Mouse (Mus musculus) urinary bladder, adult 2 months (tissue): Measurements from ENCODE around the gene Tmem265. TPM values are rescaled to one million over a fixed set of nuclear protein-coding genes. Genes with fewer than 3 reads are reported as not detected.

ENCODE experiments used
- DNase-seq: peaks from one replicate; pipeline ENCODE4 v3.0.0; 2022; ENCODE audit warnings: low spot score
- polyA plus RNA-seq: library from polyadenylated mRNA; depleted of rRNA; stranded (reverse); fragments of >200 nt; gene quantifications from 2 replicates; pipeline ENCODE4 v1.2.3, GENCODE M21; 2012

Tmem265 gene
- polyA plus RNA-seq, 1 experiment, result 2.1 TPM

GRCm38 (mm10) chr7:127588011-127588871 is 27.1 kb downstream of the Tmem265 start, which contains the start of the genes Ccdc189 and Rnf40:
Gene Ccdc189 (minus strand): TSS chr7:127588595.
Gene Rnf40 (plus strand): TSS chr7:127588767.
- peak; percentile 77 for DNase-seq

- no peak for DNase-seq
Observed at GRCm38 (mm10) chr7:127588901-127589300, 27.7 kb downstream of the Tmem265 start.

- DNase-seq, result no peak
Observed at GRCm38 (mm10) chr7:127589637-127590036, 28.4 kb downstream of the Tmem265 start.

DNA sequence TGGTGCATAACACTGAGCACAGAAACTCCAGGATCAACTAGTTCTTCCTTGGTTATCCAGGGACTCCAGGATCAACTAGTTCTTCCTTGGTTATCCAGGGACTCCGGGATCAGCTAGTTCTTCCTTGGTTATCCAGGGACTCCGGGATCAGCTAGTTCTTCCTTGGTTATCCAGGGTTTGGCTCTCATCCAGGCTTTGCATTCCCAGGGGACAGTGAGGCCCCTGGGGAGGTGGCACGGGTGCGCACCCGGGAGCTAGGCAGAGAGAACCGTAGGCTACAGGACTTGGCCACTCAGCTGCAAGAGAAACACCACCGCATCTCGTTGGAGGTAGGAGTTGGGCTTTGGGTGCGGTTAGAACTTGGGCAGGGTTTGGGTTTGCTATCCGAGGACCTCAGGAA is 29.9 kb downstream of the Tmem265 start:
- no peak for DNase-seq

DNA sequence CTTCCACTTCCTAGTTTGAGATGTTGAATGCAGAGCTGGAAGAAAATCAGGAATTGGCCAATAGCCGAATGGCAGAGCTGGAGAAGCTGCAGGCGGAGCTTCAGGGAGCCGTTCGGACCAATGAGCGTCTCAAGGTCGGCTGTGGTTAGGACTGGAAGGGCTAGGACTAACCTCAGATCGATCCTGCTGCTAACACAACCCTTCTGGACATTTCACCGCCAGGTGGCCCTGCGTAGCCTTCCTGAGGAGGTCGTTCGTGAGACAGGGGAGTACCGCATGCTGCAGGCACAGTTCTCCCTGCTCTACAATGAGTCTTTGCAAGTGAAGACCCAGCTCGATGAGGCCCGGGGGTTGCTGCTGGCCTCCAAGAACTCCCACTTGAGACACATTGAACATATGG is 31.4 kb downstream of the Tmem265 start:
- no peak for DNase-seq

- DNase-seq, result no peak
Observed at GRCm38 (mm10) chr7:127596747-127597146, 35.6 kb downstream of the Tmem265 start.

GRCm38 (mm10) chr7:127600612-127601011 is 39.4 kb downstream of the Tmem265 start:
- no peak for DNase-seq

DNA sequence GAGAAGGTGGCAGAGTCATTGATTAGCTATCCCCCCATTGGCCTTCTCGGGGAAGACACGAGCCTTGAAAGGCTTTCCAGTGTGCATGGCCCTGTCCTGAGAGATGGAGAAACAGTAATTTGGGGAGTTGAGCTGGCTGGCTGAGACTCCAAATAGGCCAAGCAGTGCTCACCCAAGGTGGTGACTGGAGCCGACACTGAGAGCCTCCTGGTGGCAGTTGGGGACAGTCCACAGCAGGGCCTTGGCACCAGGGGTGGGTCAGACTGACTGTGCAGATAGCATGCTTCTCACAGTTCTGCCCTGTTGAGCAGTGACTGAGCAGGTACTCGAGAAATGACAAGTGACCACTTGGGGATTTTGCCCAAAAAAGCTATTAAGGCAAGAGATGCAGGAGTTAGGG is 40.5 kb downstream of the Tmem265 start:
- no peak for DNase-seq

- no peak for DNase-seq
Observed at GRCm38 (mm10) chr7:127602903-127603302, 41.7 kb downstream of the Tmem265 start.

- no peak for DNase-seq
Observed at GRCm38 (mm10) chr7:127604256-127604655, 43.1 kb downstream of the Tmem265 start.

DNA sequence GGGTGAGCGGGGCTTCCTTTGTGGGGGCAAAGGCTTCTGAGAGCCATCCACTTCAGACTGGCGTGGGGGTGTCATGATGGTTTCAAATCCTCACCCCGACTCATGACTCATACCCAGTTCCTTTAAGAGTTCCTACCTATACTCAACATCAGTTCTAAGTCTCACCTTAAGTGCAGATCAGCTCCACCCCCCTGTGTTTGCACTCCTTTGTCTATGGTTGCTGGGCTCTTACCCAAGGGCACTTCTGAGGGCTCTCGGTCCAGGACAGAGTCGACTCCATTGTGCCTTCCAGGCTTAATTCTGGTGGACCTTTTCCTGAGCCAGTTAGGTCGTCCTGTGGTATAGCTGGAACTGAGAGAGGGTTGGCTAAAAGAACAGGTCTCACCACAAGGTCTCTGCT is 46.0 kb downstream of the Tmem265 start:
- no peak for DNase-seq

DNA sequence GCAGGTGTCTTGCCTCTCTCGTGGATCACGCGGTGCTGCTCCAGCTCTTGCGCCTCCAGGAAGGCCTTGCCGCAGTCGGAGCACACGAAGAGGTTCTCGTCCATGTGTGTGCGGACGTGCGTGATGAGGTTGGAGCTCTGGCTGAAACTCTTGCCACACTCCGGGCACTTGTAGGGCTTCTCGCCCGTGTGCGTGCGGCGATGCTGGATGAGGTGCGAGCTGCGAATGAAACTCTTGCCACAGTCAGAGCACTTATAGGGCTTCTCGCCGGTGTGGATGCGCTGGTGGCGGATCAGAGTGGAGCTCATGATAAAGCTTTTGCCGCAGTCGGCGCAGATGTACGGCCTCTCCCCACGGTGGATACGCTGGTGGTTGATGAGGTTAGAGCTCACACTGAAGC is 49.8 kb downstream of the Tmem265 start:
- no peak for DNase-seq

DNA sequence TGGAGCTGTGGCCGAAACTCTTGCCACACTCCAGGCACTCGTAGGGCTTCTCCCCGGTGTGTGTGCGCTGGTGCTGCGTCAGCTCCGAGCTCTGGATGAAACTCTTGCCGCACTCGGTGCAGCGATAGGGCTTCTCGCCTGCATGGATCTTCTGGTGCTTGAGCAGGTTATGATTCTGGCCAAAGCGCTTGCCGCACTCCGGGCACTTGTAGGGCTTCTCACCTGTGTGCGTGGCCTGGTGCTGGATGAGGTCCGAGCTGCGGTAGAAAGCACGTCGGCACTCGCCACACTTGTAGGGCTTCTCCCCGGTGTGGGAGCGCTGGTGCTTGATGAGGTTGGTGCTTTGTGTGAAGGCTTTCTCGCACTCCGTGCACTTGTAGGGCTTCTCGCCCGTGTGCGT is 50.4 kb downstream of the Tmem265 start:
- DNase-seq, result no peak

DNA sequence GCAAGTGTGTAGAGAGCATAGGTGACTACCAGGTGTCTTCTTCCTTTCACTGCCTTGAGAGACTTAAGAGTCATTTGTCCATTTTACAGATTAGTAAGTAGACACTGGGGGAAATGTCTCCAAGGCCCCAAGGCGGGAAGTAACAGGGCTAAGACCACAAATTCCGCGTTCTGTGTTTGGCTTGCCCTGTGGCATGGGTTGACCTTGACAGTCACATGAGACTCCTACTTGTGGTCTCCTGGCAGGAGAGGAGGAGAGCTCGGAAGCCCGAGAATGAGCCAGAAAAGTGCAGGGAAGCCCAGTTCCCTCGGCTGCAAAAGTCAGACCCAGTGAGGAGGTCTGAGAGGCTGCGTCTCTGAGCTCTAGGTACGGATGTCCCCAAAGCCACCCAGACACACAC is 52.3 kb downstream of the Tmem265 start:
- no peak for DNase-seq

GRCm38 (mm10) chr7:127614091-127614490 is 52.9 kb downstream of the Tmem265 start:
- no peak for DNase-seq

- peak; percentile 46 for DNase-seq
Observed at GRCm38 (mm10) chr7:127614511-127614890, 53.3 kb downstream of the Tmem265 start.

DNA sequence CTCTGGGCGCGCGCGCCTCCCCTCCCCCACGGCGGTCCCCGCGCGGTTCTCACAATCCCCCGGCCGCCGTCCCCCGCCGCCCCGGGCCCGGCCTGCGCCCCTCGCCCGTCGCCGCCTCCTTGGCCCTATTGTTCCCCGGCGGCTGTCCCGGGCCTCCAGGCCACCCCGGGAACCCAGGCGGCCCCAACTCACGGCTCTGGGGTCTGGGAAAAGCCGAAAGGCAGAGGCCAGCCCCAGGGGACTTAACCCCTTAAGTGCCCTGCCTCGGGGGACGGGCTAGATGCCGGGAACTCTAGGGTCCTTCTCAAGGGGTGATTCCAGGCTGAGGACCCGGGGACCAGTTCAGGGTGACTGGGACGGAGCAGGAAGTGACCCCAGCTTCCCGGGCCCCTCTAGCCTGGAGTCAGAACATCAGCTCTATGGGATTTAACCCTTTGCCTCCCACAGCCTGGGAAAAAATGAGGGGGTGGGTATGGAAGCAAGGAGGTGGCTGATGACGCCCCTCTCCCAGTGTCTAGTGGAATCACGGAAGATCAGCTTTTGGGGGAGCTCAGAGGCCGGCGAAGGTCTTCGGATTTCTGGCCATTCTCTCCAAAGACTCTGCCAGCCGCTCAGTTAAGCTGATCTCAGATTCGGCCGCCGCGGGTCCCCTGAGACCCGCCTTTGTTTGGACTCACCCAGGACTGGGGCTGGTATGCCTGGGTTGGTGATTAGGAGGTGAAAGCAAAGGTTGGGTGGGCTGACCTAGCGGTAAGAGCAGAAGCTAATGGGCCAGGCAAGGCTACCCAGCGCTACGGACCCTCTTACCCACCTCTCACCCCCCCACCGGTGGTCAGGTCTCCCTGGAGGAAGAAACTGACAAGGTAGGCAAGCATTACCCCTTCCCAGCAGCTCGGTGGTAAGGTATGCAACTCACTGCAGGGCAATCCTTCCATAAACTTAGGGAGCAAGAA is 54.0 kb downstream of the Tmem265 start, which contains the start of gene Zfp629:
TSS of gene Zfp629 (minus strand) at position 907 of the 953 bp plus-strand sequence.
- peak; percentile 59 for DNase-seq

GRCm38 (mm10) chr7:127616336-127616735 is 55.1 kb downstream of the Tmem265 start:
- DNase-seq, result no peak
